Mouse (Mus musculus): ENCODE data around the gene Olfr1393. TPM values are rescaled to one million over a fixed set of nuclear protein-coding genes. Genes with fewer than 3 reads are reported as not detected.

The Olfr1393 gene
- polyA plus RNA-seq, 1 experiment from 2014 or later, result not detected

DNA sequence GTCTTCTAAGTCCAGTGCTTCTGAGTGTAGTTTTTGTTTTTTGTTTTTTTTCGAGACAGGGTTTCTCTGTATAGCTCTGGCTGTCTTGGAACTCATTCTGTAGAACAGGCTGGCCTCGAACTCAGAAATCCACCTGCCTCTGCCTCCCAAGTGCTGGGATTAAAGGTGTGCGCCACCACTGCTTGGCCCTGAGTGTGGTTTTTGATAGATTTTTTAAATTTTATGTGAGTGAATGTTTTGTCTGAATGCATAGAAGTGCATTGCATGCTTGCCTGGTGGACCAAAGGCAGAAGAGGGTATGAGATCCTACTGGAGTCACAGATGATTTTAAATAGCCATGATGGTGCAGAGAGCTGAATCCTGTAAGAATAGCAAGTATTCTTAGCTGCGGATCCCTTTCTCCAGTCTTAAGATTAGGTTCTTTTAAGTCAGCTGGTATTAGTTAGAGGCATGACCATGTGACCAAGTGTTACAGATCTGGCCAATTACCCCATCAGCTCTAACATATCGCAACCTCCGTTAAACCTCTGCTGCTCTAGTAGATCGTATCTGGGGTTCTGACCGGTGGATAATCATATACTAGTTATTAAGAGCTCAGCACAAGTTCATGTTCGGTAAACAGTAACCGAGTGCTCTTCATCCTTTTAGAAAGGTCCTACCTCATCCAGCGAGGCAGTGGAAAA lies 35.0 kb upstream of the Olfr1393 start:
- no peak for ATAC-seq (replicated peaks; ENCODE audit: insufficient number of reproducible peaks, low FRiP score, low TSS enrichment)

DNA sequence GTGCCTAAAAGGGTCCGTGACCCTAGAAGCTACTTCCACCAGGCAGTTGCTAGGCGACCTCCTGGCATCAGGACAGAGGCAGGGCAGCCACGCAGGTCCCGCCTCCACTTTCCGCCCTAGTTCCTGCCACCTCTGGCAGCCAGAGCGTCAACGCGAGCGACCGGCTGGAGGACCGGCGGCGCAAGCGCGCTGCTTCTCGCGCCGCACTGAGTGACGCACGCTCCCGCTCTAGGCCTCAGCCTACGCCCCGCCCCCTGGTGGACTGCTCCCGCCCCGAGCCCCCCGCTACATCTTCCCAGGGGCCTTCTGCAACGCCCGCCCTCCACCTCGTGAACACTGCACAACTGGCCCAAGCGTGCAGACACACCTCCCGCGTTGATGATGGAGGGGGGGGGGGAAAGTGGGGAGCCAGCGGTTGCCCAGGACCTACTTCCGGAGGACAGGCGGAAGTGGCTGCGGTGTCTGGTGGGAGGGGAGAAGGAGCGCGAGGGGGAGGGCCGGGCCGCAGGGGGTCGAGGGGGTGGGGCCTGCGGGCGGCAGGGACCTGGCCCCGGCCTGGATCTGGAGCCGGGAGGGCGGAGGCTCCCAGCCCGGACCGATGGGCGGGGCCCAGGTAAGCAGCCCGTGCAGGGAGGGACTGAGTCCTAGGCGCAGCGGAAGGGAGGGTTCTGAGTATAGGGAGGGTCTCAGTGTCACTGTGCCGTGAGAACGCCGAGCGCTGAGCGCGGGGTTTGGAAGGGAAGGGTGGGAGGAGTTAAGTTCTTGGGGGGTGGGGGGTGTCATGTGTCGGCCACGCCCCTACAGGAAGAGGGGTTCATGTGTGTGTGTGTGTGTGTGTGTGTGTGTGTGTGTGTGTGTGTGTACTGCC lies 34.1 kb upstream of the Olfr1393 start, which contains the start of gene Mgat1:
Gene Mgat1 (plus strand): TSS at position 465 of the 868 bp plus-strand sequence.
- H3K4me3 ChIP-seq (ENCODE audit: low read depth, low read length), result peak within 1 kb of the TSS; percentile 57
- no peaks in the 10 kb centered on the region for H3K36me3 ChIP-seq (ENCODE audit: control insufficient read depth, insufficient read depth, low read length)
- H3K9ac ChIP-seq (ENCODE audit: low read depth, low read length), result peak within 1 kb of the TSS; percentile 73
- no peaks in the 10 kb centered on the region for H3K9me3 ChIP-seq (replicated peaks; ENCODE audit: control insufficient read depth, low read length)
- WGBS (ENCODE audit: insufficient replicate concordance), result under 1% methylated on average over 58 of the region's 60 CpGs
- peaks cover 26% of the 10 kb centered on the region for H3K4me1 ChIP-seq (ENCODE audit: control insufficient read depth, insufficient read depth, low read length)
- H3K4me2 ChIP-seq, result peak within 1 kb of the TSS; percentile 68
- H3K27me3 ChIP-seq (ENCODE audit: control insufficient read depth, insufficient read depth, low read length), result no peaks in the 10 kb centered on the region
- peak; percentile 92 for ATAC-seq (replicated peaks; ENCODE audit: insufficient number of reproducible peaks, low FRiP score, low TSS enrichment)
- peak within 1 kb of the TSS; percentile 92 for H3K27ac ChIP-seq (ENCODE audit: low read depth, low read length)

More for the DNA sequence above, 35.0 kb upstream of the Olfr1393 start:
- no peaks in the 10 kb centered on the region for H3K27me3 ChIP-seq (ENCODE audit: control insufficient read depth, insufficient read depth, low read length)
- H3K9me3 ChIP-seq (replicated peaks; ENCODE audit: control insufficient read depth, low read length), result no peaks in the 10 kb centered on the region
- WGBS (ENCODE audit: insufficient replicate concordance), result 22% methylated on average over 11 of the region's 11 CpGs
- H3K27ac ChIP-seq (ENCODE audit: low read depth, low read length), result peak overlapping the region; percentile 92
- H3K4me1 ChIP-seq (ENCODE audit: control insufficient read depth, insufficient read depth, low read length), result peaks cover 22% of the 10 kb centered on the region
- peak overlapping the region; percentile 57 for H3K4me3 ChIP-seq (ENCODE audit: low read depth, low read length)
- peak overlapping the region; percentile 73 for H3K9ac ChIP-seq (ENCODE audit: low read depth, low read length)
- H3K4me2 ChIP-seq, result peak overlapping the region; percentile 68
- H3K36me3 ChIP-seq (ENCODE audit: control insufficient read depth, insufficient read depth, low read length), result no peaks in the 10 kb centered on the region

DNA sequence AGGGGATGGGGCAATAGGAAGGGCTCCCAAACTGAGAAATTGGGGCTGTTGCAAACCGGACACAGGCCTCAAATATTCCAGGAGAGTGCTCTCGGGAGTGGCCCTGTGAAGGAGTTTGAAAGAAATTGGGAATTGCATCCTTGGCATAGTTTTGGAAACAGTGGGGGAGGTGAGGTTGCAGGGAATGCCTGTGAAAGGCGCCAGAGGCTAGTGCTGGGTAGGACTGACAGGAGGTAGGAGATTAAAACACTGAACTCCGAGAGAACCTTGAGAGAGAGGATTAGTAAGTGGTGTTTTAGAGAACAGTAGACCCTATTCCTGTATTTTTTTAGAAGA lies 33.5 kb upstream of the Olfr1393 start:
- peaks cover 30% of the 10 kb centered on the region for H3K4me1 ChIP-seq (ENCODE audit: control insufficient read depth, insufficient read depth, low read length)
- H3K4me2 ChIP-seq, result peak overlapping the region; percentile 68
- no peaks in the 10 kb centered on the region for H3K36me3 ChIP-seq (ENCODE audit: control insufficient read depth, insufficient read depth, low read length)
- no peak for ATAC-seq (replicated peaks; ENCODE audit: insufficient number of reproducible peaks, low FRiP score, low TSS enrichment)
- peak overlapping the region; percentile 73 for H3K9ac ChIP-seq (ENCODE audit: low read depth, low read length)
- 0% methylated on average over 4 of the region's 4 CpGs for WGBS (ENCODE audit: insufficient replicate concordance)
- no peaks in the 10 kb centered on the region for H3K27me3 ChIP-seq (ENCODE audit: control insufficient read depth, insufficient read depth, low read length)
- peak overlapping the region; percentile 57 for H3K4me3 ChIP-seq (ENCODE audit: low read depth, low read length)
- H3K9me3 ChIP-seq (replicated peaks; ENCODE audit: control insufficient read depth, low read length), result no peaks in the 10 kb centered on the region
- H3K27ac ChIP-seq (ENCODE audit: low read depth, low read length), result peak overlapping the region; percentile 92

DNA sequence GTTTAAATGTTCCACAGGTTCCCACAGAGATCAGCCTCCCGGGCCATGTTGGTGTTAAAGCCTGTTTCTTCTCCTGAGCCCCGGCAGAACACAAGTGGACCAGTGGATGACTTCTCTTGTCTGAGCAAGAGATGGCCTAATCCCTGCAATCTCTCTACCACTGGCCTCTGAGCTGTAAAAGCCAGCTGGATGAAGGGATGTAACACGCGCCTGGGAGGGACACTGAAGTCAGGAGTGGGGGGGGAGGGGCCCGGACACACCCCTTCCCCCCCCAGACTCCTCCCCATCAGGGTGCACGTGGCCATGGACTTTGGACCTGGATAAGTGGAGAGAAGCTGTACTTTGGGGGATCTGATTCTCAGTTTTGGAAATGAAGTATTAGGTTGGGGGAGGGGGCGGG lies 32.9 kb upstream of the Olfr1393 start:
- Histone ChIP-seq H3K36me3 (ENCODE audit: control insufficient read depth, insufficient read depth, low read length) (no peaks in the 10 kb centered on the region), H3K9me3 (replicated peaks; ENCODE audit: control insufficient read depth, low read length) (no peaks in the 10 kb centered on the region), H3K4me2 (peak overlapping the region; percentile 68), H3K4me3 (ENCODE audit: low read depth, low read length) (peak overlapping the region; percentile 57), H3K27ac (ENCODE audit: low read depth, low read length) (peak overlapping the region; percentile 92; the same call in 1 of the 2 replicates), H3K27me3 (ENCODE audit: control insufficient read depth, insufficient read depth, low read length) (no peaks in the 10 kb centered on the region), H3K9ac (ENCODE audit: low read depth, low read length) (no peak overlapping the region), H3K4me1 (ENCODE audit: control insufficient read depth, insufficient read depth, low read length) (peaks cover 33% of the 10 kb centered on the region)
- 19% methylated on average over 7 of the region's 7 CpGs for WGBS (ENCODE audit: insufficient replicate concordance)
- no peak for ATAC-seq (replicated peaks; ENCODE audit: insufficient number of reproducible peaks, low FRiP score, low TSS enrichment)

DNA sequence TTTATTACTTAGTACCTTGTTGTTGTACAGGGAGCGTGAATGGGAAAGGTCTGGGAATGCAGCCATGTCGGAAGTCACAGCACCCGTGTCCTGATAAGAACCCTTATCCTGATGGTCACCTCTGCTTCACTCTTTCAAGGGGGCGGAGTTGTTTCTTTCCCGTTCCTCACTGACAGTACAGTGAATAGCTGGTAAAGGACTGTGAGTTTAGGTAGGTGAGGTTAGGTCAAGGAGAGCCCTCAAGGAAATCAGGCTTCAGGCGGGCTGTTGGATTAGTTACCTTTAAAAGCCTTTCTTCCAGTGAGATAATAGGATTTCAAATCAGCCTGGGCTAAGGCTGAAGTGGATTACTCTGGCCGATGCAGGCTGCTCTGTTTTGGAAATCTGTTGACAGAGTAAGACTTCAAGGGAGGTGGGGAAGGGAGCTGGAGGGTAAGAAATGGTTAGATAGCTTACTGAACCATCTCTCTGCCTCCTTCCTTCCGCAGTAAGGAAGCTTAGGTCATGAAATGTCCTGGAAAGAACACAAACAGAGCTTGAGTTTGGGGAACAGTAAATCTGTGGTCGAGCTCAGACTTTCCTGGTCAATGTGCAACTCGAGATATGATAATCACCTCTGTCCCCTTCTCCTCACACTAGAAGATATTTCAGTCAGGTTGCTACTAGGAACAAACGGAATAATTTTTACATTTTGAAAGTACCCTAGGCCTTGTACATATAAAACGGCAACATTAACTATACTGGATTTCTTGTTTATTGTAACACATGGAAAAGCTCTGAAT lies 32.3 kb upstream of the Olfr1393 start:
- Histone ChIP-seq H3K9me3 (replicated peaks; ENCODE audit: control insufficient read depth, low read length) (no peaks in the 10 kb centered on the region), H3K9ac (ENCODE audit: low read depth, low read length) (no peak overlapping the region)

DNA sequence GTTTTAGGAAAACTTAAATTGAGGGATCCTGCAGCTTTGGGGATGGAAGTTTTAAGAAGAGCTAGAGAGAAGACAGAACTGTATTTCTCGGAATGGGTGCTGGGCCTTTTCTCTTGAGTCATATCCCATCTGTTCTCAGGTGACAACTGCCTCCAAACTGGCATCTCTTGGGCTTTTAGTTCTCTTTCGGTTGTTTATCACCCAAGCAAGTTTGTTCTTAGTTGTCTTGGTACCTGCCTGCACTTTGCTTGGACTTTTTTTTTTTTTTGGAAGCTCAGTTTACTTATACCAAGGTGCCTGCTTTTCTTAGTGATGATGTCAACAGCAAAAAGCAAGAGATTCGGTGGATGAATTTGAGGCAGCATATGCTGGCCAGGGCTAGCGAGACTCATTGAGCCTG lies 31.6 kb upstream of the Olfr1393 start:
- no peak overlapping the region for H3K9ac ChIP-seq (ENCODE audit: low read depth, low read length)
- H3K36me3 ChIP-seq (ENCODE audit: control insufficient read depth, insufficient read depth, low read length), result no peaks in the 10 kb centered on the region
- H3K4me3 ChIP-seq (ENCODE audit: low read depth, low read length), result no peak overlapping the region
- no peak overlapping the region for H3K4me2 ChIP-seq
- no peak overlapping the region for H3K27ac ChIP-seq (ENCODE audit: low read depth, low read length)
- H3K9me3 ChIP-seq (replicated peaks; ENCODE audit: control insufficient read depth, low read length), result no peaks in the 10 kb centered on the region
- WGBS (ENCODE audit: insufficient replicate concordance), result 81% methylated on average over 4 of the region's 4 CpGs
- no peaks in the 10 kb centered on the region for H3K27me3 ChIP-seq (ENCODE audit: control insufficient read depth, insufficient read depth, low read length)
- ATAC-seq (replicated peaks; ENCODE audit: insufficient number of reproducible peaks, low FRiP score, low TSS enrichment), result no peak
- peaks cover 38% of the 10 kb centered on the region for H3K4me1 ChIP-seq (ENCODE audit: control insufficient read depth, insufficient read depth, low read length)

More for the DNA sequence above, 32.3 kb upstream of the Olfr1393 start:
- Histone ChIP-seq H3K4me3 (ENCODE audit: low read depth, low read length) (peak overlapping the region; percentile 57), H3K4me2 (peak overlapping the region; percentile 68), H3K4me1 (ENCODE audit: control insufficient read depth, insufficient read depth, low read length) (peaks cover 33% of the 10 kb centered on the region), H3K27me3 (ENCODE audit: control insufficient read depth, insufficient read depth, low read length) (no peaks in the 10 kb centered on the region), H3K27ac (ENCODE audit: low read depth, low read length) (peak overlapping the region; percentile 1; the same call in 1 of the 2 replicates), H3K36me3 (ENCODE audit: control insufficient read depth, insufficient read depth, low read length) (no peaks in the 10 kb centered on the region)
- ATAC-seq (replicated peaks; ENCODE audit: insufficient number of reproducible peaks, low FRiP score, low TSS enrichment), result no peak
- WGBS (ENCODE audit: insufficient replicate concordance), result 18% methylated on average over 12 of the region's 12 CpGs

DNA sequence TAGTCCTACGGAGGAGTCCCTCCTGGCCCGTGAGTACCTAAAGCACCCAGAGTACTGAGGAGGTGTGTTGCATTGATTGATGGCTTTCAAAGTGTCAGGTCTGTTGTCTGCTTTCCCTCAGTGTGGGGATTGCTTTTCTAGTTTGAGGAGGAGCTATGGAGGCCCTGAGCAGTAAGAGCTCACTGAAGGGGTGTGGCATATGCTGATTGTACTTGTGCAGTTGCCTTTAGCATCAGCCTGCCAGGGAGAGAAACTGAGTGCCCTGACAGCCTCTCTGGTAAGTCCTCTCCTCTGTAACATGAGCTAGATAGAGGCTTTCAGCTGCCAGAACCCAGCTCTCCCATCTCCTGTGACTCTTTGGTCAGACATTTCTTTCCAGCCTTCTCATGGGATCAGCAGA lies 30.8 kb upstream of the Olfr1393 start:
- Histone ChIP-seq H3K9me3 (replicated peaks; ENCODE audit: control insufficient read depth, low read length) (no peaks in the 10 kb centered on the region), H3K4me2 (no peak overlapping the region), H3K36me3 (ENCODE audit: control insufficient read depth, insufficient read depth, low read length) (no peaks in the 10 kb centered on the region), H3K27me3 (ENCODE audit: control insufficient read depth, insufficient read depth, low read length) (no peaks in the 10 kb centered on the region), H3K9ac (ENCODE audit: low read depth, low read length) (no peak overlapping the region), H3K4me1 (ENCODE audit: control insufficient read depth, insufficient read depth, low read length) (peaks cover 43% of the 10 kb centered on the region), H3K4me3 (ENCODE audit: low read depth, low read length) (no peak overlapping the region), H3K27ac (ENCODE audit: low read depth, low read length) (no peak overlapping the region)
- 45% methylated on average over 2 of the region's 2 CpGs for WGBS (ENCODE audit: insufficient replicate concordance)
- ATAC-seq (replicated peaks; ENCODE audit: insufficient number of reproducible peaks, low FRiP score, low TSS enrichment), result no peak

DNA sequence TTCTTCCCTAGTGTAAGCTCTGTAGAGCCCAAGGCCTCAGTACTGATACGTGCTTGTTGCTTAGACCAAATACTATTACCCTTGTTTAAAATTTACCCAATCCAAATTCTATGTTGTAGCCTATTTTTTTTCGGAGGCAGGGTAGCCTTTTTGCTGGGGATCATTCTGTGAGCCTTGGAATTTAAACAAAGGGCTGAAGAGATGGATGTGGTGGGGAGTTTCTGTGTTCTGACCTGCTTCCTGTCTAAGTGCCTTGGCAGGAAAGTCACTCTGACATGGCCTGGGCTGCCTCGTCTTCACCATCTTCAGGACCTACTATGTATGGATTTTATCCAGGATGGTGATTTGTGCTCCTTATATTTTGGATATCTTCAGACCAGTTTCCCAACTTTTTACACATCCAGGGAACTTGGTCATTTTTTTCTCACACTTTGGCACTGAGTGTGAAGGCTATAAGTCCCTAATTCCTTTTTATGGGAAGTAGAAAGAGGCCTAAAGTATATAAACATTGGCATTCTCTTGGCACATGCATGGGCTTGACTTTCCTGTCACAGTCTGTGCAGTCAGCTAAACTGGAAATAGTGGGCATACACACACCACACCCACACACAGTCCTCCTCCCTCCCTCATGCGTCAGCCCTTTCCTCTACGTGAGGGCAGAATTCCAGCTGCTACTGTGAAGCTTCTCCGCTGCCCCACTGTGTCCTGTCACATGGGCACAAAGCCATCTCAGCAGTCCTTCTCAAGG lies 29.7 kb upstream of the Olfr1393 start:
- no peak overlapping the region for H3K4me2 ChIP-seq

More for the DNA sequence above, 29.7 kb upstream of the Olfr1393 start:
- WGBS (ENCODE audit: insufficient replicate concordance), result 67% methylated on average over 6 of the region's 6 CpGs
- Histone ChIP-seq H3K36me3 (ENCODE audit: control insufficient read depth, insufficient read depth, low read length) (0 out of 2 replicates have a peak, but pooled peaks cover 4% of the 10 kb centered on the region), H3K27ac (ENCODE audit: low read depth, low read length) (peak overlapping the region; percentile 35; the same call in 1 of the 2 replicates), H3K4me3 (ENCODE audit: low read depth, low read length) (no peak overlapping the region), H3K27me3 (ENCODE audit: control insufficient read depth, insufficient read depth, low read length) (no peaks in the 10 kb centered on the region), H3K9me3 (replicated peaks; ENCODE audit: control insufficient read depth, low read length) (no peaks in the 10 kb centered on the region), H3K9ac (ENCODE audit: low read depth, low read length) (no peak overlapping the region), H3K4me1 (ENCODE audit: control insufficient read depth, insufficient read depth, low read length) (peaks cover 43% of the 10 kb centered on the region)
- no peak for ATAC-seq (replicated peaks; ENCODE audit: insufficient number of reproducible peaks, low FRiP score, low TSS enrichment)

Measured in heart, embryonic 11.5 days (tissue).